In genomic region chr7:136417327-136417726, GRCm38 (mm10) we compare ENCODE assay signal across 13 mouse cellular contexts.
"Had no signal": no experiment of that assay in that cellular context is flagged by ENCODE, and none has a peak within 500 bp of the region (broad histone marks: within the 10 kb centered on the region; RNA-seq: fewer than 3 reads in every experiment).

No protein-coding gene starts in this region.

- ATAC-seq: hindbrain, postnatal 0 days; lung, postnatal 0 days; midbrain, embryonic 13.5 days had no signal

- H3K36me3 ChIP-seq: liver, embryonic 15.5 days; midbrain, embryonic 13.5 days had no signal

- H3K4me1 ChIP-seq: liver, embryonic 15.5 days had no signal

- DNase-seq: kidney, adult 18-20 months; layer of hippocampus, adult 9-11 months; layer of hippocampus, postnatal 36 days; lung, adult 2 months; lung, postnatal 36 days; right cerebral cortex, adult 18-20 months; right cerebral cortex, postnatal 25 days; thymus, postnatal 4 days had no signal

- H3K27me3 ChIP-seq: liver, embryonic 15.5 days; midbrain, embryonic 13.5 days had no signal

- H3K27ac ChIP-seq: hindbrain, postnatal 0 days; liver, embryonic 15.5 days; midbrain, embryonic 13.5 days had no signal

- H3K9ac ChIP-seq: liver, embryonic 15.5 days; midbrain, embryonic 13.5 days had no signal

- H3K4me3 ChIP-seq: liver, embryonic 15.5 days; midbrain, embryonic 13.5 days had no signal

- H3K4me2 ChIP-seq: liver, embryonic 11.5 days; liver, embryonic 15.5 days; midbrain, embryonic 13.5 days had no signal

- H3K9me3 ChIP-seq: liver, embryonic 15.5 days; midbrain, embryonic 13.5 days had no signal
